Mouse (Mus musculus): ENCODE data around the gene Guk1.
A peak's percentile ranks its signal among the peaks of the same experiment; 100 is the strongest.

Guk1 gene

GRCm38 (mm10) chr11:59163255-59164236 is 28.5 kb downstream of the Guk1 start, which contains the start of gene Iba57:
Iba57 (minus strand) TSS chr11:59163739.
- DNase-seq (ENCODE audit: low spot score), result peak; percentile 97

- DNase-seq (ENCODE audit: low spot score), result no peak
These were observed 29.4 kb downstream of the Guk1 start for GRCm38 (mm10) chr11:59162443-59163254.

- DNase-seq (ENCODE audit: low spot score), result no peak
These were observed 30.6 kb downstream of the Guk1 start for GRCm38 (mm10) chr11:59161398-59161797.

- no peak for DNase-seq (ENCODE audit: low spot score)
These were observed 32.5 kb downstream of the Guk1 start for GRCm38 (mm10) chr11:59159558-59159957.

- DNase-seq (ENCODE audit: low spot score), result no peak
These were observed 32.9 kb downstream of the Guk1 start for GRCm38 (mm10) chr11:59159099-59159498.

- DNase-seq (ENCODE audit: low spot score), result no peak
These were observed 36.1 kb downstream of the Guk1 start for GRCm38 (mm10) chr11:59155900-59156299.

GRCm38 (mm10) chr11:59154220-59154619 is 37.8 kb downstream of the Guk1 start:
- DNase-seq (ENCODE audit: low spot score), result no peak

GRCm38 (mm10) chr11:59151729-59152128 is 40.3 kb downstream of the Guk1 start:
- no peak for DNase-seq (ENCODE audit: low spot score)

- DNase-seq (ENCODE audit: low spot score), result no peak
These were observed 42.7 kb downstream of the Guk1 start for GRCm38 (mm10) chr11:59149302-59149701.

- no peak for DNase-seq (ENCODE audit: low spot score)
These were observed 49.0 kb downstream of the Guk1 start for GRCm38 (mm10) chr11:59142962-59143361.

GRCm38 (mm10) chr11:59141772-59142370 is 50.1 kb downstream of the Guk1 start:
- no peak for DNase-seq (ENCODE audit: low spot score)

GRCm38 (mm10) chr11:59138537-59139486 is 53.2 kb downstream of the Guk1 start:
- DNase-seq (ENCODE audit: low spot score), result no peak

GRCm38 (mm10) chr11:59136994-59137706 is 54.9 kb downstream of the Guk1 start:
- DNase-seq (ENCODE audit: low spot score), result no peak

GRCm38 (mm10) chr11:59135904-59136452 is 56.0 kb downstream of the Guk1 start, which contains the start of gene Obscn:
Obscn (minus strand) TSS chr11:59136402.
- no peak for DNase-seq (ENCODE audit: low spot score)

GRCm38 (mm10) chr11:59135051-59135820 is 56.8 kb downstream of the Guk1 start:
- no peak for DNase-seq (ENCODE audit: low spot score)

- no peak for DNase-seq (ENCODE audit: low spot score)
These were observed 57.5 kb downstream of the Guk1 start for GRCm38 (mm10) chr11:59134373-59134997.
